Mouse (Mus musculus): ENCODE results near the gene Flt1. TPM values are rescaled to one million over a fixed set of nuclear protein-coding genes. Genes with fewer than 3 reads are reported as not detected.
A peak's percentile ranks its signal among the peaks of the same experiment; 100 is the strongest.

Flt1 gene
- polyA plus RNA-seq, 1 experiment: 2.9 TPM

DNA sequence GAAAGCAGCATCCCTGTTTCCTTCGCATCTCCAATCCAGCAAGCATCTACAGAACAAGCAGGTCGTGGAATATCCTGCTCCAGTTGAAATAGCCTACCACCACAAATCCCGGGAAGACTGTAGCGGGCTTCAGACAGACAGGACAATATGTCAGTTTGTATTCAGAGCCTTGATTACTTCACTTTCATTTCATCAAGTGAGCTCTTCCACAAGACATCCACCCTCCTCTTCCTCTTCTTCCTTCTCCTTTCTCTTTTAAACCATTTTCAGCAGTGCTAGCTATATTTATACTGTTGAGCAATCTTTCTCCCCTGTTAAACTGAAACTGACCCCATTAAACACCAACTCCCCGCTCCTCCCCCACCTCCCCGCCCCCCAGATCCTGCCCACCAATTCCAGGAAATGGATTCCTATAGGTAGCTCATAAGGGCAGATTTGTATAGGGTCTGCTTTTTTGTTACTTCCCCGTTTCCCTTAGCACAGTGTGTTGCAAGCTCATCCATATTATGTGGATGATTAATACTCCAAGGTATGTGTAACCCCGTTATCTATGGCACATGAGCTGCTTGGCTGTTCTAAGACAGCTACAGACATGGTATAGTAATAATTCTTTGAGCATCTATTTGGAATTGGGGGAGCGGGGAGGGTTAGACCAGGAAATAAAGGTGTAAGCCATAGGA is 33.0 kb upstream of the Flt1 start:
- WGBS: 29% methylated on average over 9 of the region's 9 CpGs
- Histone ChIP-seq H3K27me3 (ENCODE audit: control insufficient read depth, insufficient read depth, low read length) (no peaks in the 10 kb centered on the region), H3K36me3 (ENCODE audit: control insufficient read depth, insufficient read depth, low read length) (no peaks in the 10 kb centered on the region), H3K27ac (ENCODE audit: insufficient read depth, low read length) (no peak overlapping the region), H3K4me3 (ENCODE audit: extremely low read depth, insufficient read depth, insufficient read length) (peak overlapping the region; percentile 31), H3K4me1 (ENCODE audit: control insufficient read depth, insufficient read depth, insufficient read length) (no peaks in the 10 kb centered on the region)
- no peak for DNase-seq (ENCODE audit: low read depth in 1 of 2, low spot score in 2 of 2)
- TF ChIP-seq CTCF (IDR thresholded peaks at IDR 0.05; ENCODE audit: extremely low read depth, insufficient read depth, insufficient read length, insufficient replicate concordance) (no peak), POLR2A (IDR thresholded peaks at IDR 0.05; ENCODE audit: low read depth, low read length) (no peak)

- Histone ChIP-seq H3K4me3 (ENCODE audit: extremely low read depth, insufficient read depth, insufficient read length) (peak overlapping the region; percentile 31), H3K27me3 (ENCODE audit: control insufficient read depth, insufficient read depth, low read length) (no peaks in the 10 kb centered on the region), H3K4me1 (ENCODE audit: control insufficient read depth, insufficient read depth, insufficient read length) (no peaks in the 10 kb centered on the region), H3K36me3 (ENCODE audit: control insufficient read depth, insufficient read depth, low read length) (no peaks in the 10 kb centered on the region), H3K27ac (ENCODE audit: insufficient read depth, low read length) (no peak overlapping the region)
- DNase-seq (ENCODE audit: low read depth in 1 of 2, low spot score in 2 of 2): no peak
- 21% methylated on average over 12 of the region's 12 CpGs for WGBS
- no peak for TF ChIP-seq POLR2A (IDR thresholded peaks at IDR 0.05; ENCODE audit: low read depth, low read length)
- TF ChIP-seq CTCF (IDR thresholded peaks at IDR 0.05; ENCODE audit: extremely low read depth, insufficient read depth, insufficient read length, insufficient replicate concordance): peak; percentile 4; the same call in 1 of the 2 replicates
These were observed 32.2 kb upstream of the Flt1 start for GRCm38 (mm10) chr5:147757832-147758587.

- no peak overlapping the region for H3K4me3 ChIP-seq (ENCODE audit: extremely low read depth, insufficient read depth, insufficient read length)
- no peak for DNase-seq (ENCODE audit: low read depth in 1 of 2, low spot score in 2 of 2)
- H3K27ac ChIP-seq (ENCODE audit: insufficient read depth, low read length): no peak overlapping the region
- H3K4me1 ChIP-seq (ENCODE audit: control insufficient read depth, insufficient read depth, insufficient read length): no peaks in the 10 kb centered on the region
- H3K36me3 ChIP-seq (ENCODE audit: control insufficient read depth, insufficient read depth, low read length): no peaks in the 10 kb centered on the region
- TF ChIP-seq POLR2A (IDR thresholded peaks at IDR 0.05; ENCODE audit: low read depth, low read length) (no peak), CTCF (IDR thresholded peaks at IDR 0.05; ENCODE audit: extremely low read depth, insufficient read depth, insufficient read length, insufficient replicate concordance) (no peak)
- 0 out of 2 replicates have a peak, but pooled peaks cover 1% of the 10 kb centered on the region for H3K27me3 ChIP-seq (ENCODE audit: control insufficient read depth, insufficient read depth, low read length)
- 8% methylated on average over 25 of the region's 25 CpGs for WGBS
These were observed 27.1 kb upstream of the Flt1 start for GRCm38 (mm10) chr5:147752914-147753341.

DNA sequence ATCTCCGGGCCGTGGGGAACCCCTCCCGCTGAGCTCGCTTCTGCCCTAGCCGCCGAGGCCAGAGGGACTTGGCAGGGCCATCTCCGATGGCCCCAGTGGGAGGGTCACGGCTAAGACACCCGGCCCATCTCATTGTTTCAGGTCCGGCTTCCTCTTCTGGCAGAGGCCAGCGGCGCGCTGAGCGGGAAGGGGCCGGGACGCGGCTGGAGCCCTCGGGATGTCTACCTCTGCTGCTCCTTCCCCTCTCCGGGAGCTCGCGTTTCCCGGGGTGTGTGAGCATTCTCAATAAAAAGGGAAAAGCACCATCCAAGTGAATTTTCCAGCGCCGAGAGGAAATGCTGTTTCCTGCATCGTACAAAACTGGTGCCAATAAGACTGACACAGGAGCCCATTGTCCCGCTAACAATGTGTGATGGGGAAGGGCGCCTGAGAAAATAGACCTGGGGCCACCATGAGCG is 25.9 kb upstream of the Flt1 start:
- DNase-seq (ENCODE audit: low read depth in 1 of 2, low spot score in 2 of 2): no peak
- Histone ChIP-seq H3K4me3 (ENCODE audit: extremely low read depth, insufficient read depth, insufficient read length) (no peak overlapping the region), H3K27ac (ENCODE audit: insufficient read depth, low read length) (no peak overlapping the region), H3K36me3 (ENCODE audit: control insufficient read depth, insufficient read depth, low read length) (no peaks in the 10 kb centered on the region), H3K4me1 (ENCODE audit: control insufficient read depth, insufficient read depth, insufficient read length) (no peaks in the 10 kb centered on the region), H3K27me3 (ENCODE audit: control insufficient read depth, insufficient read depth, low read length) (0 out of 2 replicates have a peak, but pooled peaks cover 1% of the 10 kb centered on the region)
- no peak for TF ChIP-seq CTCF (IDR thresholded peaks at IDR 0.05; ENCODE audit: extremely low read depth, insufficient read depth, insufficient read length, insufficient replicate concordance)
- no peak for TF ChIP-seq POLR2A (IDR thresholded peaks at IDR 0.05; ENCODE audit: low read depth, low read length)
- 2% methylated on average over 28 of the region's 28 CpGs for WGBS

DNA sequence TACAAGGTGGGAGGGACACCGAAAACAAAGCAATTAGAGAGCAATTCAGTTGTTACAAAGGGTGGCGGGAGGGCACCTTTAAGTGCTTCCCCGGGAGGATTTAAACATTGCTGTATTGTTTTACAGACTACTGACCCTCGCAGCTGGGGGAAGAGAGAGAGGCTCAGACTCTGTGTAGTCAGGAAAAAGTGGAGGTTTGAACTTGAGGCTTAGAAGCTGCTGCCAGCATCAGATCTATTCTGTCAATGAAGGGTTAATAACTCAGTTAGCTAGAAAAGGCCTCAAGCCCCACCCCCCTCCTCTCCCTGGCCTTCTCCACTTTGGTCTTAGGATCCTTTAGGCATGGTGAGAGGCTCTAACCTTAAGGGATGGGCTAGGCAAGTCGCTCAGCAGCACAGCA is 24.2 kb upstream of the Flt1 start:
- H3K36me3 ChIP-seq (ENCODE audit: control insufficient read depth, insufficient read depth, low read length): no peaks in the 10 kb centered on the region
- H3K4me3 ChIP-seq (ENCODE audit: extremely low read depth, insufficient read depth, insufficient read length): no peak overlapping the region
- no peak for DNase-seq (ENCODE audit: low read depth in 1 of 2, low spot score in 2 of 2)
- no peak overlapping the region for H3K27ac ChIP-seq (ENCODE audit: insufficient read depth, low read length)
- no peaks in the 10 kb centered on the region for H3K4me1 ChIP-seq (ENCODE audit: control insufficient read depth, insufficient read depth, insufficient read length)
- 0 out of 2 replicates have a peak, but pooled peaks cover 1% of the 10 kb centered on the region for H3K27me3 ChIP-seq (ENCODE audit: control insufficient read depth, insufficient read depth, low read length)
- WGBS: 54% methylated on average over 5 of the region's 5 CpGs
- TF ChIP-seq POLR2A (IDR thresholded peaks at IDR 0.05; ENCODE audit: low read depth, low read length) (no peak), CTCF (IDR thresholded peaks at IDR 0.05; ENCODE audit: extremely low read depth, insufficient read depth, insufficient read length, insufficient replicate concordance) (no peak)

DNA sequence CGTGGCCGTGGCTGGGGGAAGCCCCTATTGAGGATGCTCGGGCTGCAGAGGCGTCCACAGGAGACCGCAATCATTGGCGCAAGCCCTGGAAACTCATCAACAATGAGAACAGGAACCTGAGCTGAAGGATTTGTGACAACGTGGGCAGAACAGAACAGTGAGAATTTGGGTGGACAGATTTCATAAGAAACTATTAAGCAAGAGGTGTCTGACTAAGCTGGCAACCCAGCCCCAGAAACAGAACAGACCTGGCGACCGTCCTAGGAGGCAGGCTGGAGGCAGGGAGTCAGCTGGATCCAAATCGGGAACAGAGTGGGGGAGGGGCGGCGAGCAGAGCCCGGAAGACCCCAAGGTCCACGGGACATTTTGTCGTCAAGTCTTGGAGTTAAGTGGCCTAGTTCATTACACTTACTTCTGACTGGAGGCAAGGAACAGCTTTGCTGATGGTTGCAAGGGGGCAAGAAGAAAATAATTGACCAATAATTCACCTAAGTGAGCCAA is 22.3 kb upstream of the Flt1 start:
- H3K36me3 ChIP-seq (ENCODE audit: control insufficient read depth, insufficient read depth, low read length): no peaks in the 10 kb centered on the region
- 2% methylated on average over 15 of the region's 15 CpGs for WGBS
- TF ChIP-seq POLR2A (IDR thresholded peaks at IDR 0.05; ENCODE audit: low read depth, low read length) (no peak), CTCF (IDR thresholded peaks at IDR 0.05; ENCODE audit: extremely low read depth, insufficient read depth, insufficient read length, insufficient replicate concordance) (no peak)
- H3K27me3 ChIP-seq (ENCODE audit: control insufficient read depth, insufficient read depth, low read length): 0 out of 2 replicates have a peak, but pooled peaks cover 1% of the 10 kb centered on the region
- H3K4me3 ChIP-seq (ENCODE audit: extremely low read depth, insufficient read depth, insufficient read length): no peak overlapping the region
- H3K4me1 ChIP-seq (ENCODE audit: control insufficient read depth, insufficient read depth, insufficient read length): no peaks in the 10 kb centered on the region
- no peak for DNase-seq (ENCODE audit: low read depth in 1 of 2, low spot score in 2 of 2)
- no peak overlapping the region for H3K27ac ChIP-seq (ENCODE audit: insufficient read depth, low read length)
